Mouse (Mus musculus): ENCODE data around the gene Olfr430. TPM values are rescaled to one million over a fixed set of nuclear protein-coding genes. Genes with fewer than 3 reads are reported as not detected.
"Not testable (repeated sequence)": the region's sequence is repeated elsewhere in the genome, so short reads cannot be mapped to it uniquely, and the experiment has no call there.

Olfr430 gene
- not detected in 2 replicates for total RNA-seq (2014; rRNA removed; ENCODE audit: low replicate concordance)
- polyA plus RNA-seq (2015; fragmentation: Nextera tagmentation; extraction: Ambion mirVana) = not detected in 2 replicates

GRCm38 (mm10) chr1:174066305-174066704, at the start of gene Olfr430:
Olfr430 (plus strand) TSS chr1:174066605.
- H3K27ac ChIP-seq (ENCODE audit: low read depth) = no peak within 1 kb of the TSS
- H3K27me3 ChIP-seq (ENCODE audit: control insufficient read depth, insufficient read depth, low read length) = no peaks in the 10 kb centered on the region
- no peak for TF ChIP-seq EP300 (IDR thresholded peaks at IDR 0.05; ENCODE audit: low read depth)
- no peak for DNase-seq (ENCODE audit: low spot score)
- no peak within 1 kb of the TSS for H3K4me3 ChIP-seq (ENCODE audit: low read depth, low read length)
- no peaks in the 10 kb centered on the region for H3K36me3 ChIP-seq (replicated peaks; ENCODE audit: control insufficient read depth, insufficient read depth, low read length)
- H3K4me1 ChIP-seq (ENCODE audit: control insufficient read depth, insufficient read depth) = no peaks in the 10 kb centered on the region
- whole genome bisulfite sequencing = 85% methylated on average over 3 of the region's 3 CpGs
- H3K9ac ChIP-seq (replicated peaks; ENCODE audit: low read depth, low read length) = no peak within 1 kb of the TSS
- H3K9me3 ChIP-seq (replicated peaks; ENCODE audit: control insufficient read depth, low read length) = no peaks in the 10 kb centered on the region
- ATAC-seq (ENCODE audit: insufficient read depth, low read depth) = no peak
- no peak within 1 kb of the TSS for H3K4me2 ChIP-seq (ENCODE audit: low read depth, low read length)

GRCm38 (mm10) chr1:174031698-174032097, 34.7 kb upstream of the Olfr430 start, which contains the start of gene Ifi205:
Ifi205 (minus strand) TSS chr1:174031810.
- TF ChIP-seq CTCF (IDR thresholded peaks at IDR 0.05; ENCODE audit: low read depth) = no peak
- no peak for TF ChIP-seq EP300 (IDR thresholded peaks at IDR 0.05; ENCODE audit: low read depth)
- DNase-seq (ENCODE audit: low spot score) = no peak
- 27% methylated on average over 1 of the region's 1 CpGs for WGBS
- Histone ChIP-seq H3K27ac (ENCODE audit: low read depth) (no peak within 1 kb of the TSS), H3K4me2 (ENCODE audit: low read depth, low read length) (no peak within 1 kb of the TSS), H3K9me3 (replicated peaks; ENCODE audit: control insufficient read depth, low read length) (no peaks in the 10 kb centered on the region), H3K4me3 (ENCODE audit: low read depth, low read length) (no peak within 1 kb of the TSS), H3K27me3 (ENCODE audit: control insufficient read depth, insufficient read depth, low read length) (no peaks in the 10 kb centered on the region), H3K4me1 (ENCODE audit: control insufficient read depth, insufficient read depth) (no peaks in the 10 kb centered on the region), H3K9ac (replicated peaks; ENCODE audit: low read depth, low read length) (no peak within 1 kb of the TSS), H3K36me3 (replicated peaks; ENCODE audit: control insufficient read depth, insufficient read depth, low read length) (no peaks in the 10 kb centered on the region)
- no peak for ATAC-seq (ENCODE audit: insufficient read depth, low read depth)

- Histone ChIP-seq H3K27ac (ENCODE audit: low read depth) (no peak overlapping the region), H3K9me3 (replicated peaks; ENCODE audit: control insufficient read depth, low read length) (no peaks in the 10 kb centered on the region), H3K4me3 (ENCODE audit: low read depth, low read length) (no peak overlapping the region), H3K9ac (replicated peaks; ENCODE audit: low read depth, low read length) (no peak overlapping the region), H3K27me3 (ENCODE audit: control insufficient read depth, insufficient read depth, low read length) (no peaks in the 10 kb centered on the region), H3K4me1 (ENCODE audit: control insufficient read depth, insufficient read depth) (no peaks in the 10 kb centered on the region), H3K4me2 (ENCODE audit: low read depth, low read length) (no peak overlapping the region), H3K36me3 (replicated peaks; ENCODE audit: control insufficient read depth, insufficient read depth, low read length) (no peaks in the 10 kb centered on the region)
- 65% methylated on average over 4 of the region's 4 CpGs for WGBS
- DNase-seq (ENCODE audit: low spot score) (no peak), ATAC-seq (ENCODE audit: insufficient read depth, low read depth) (no peak)
- TF ChIP-seq CTCF (IDR thresholded peaks at IDR 0.05; ENCODE audit: low read depth) (no peak), EP300 (IDR thresholded peaks at IDR 0.05; ENCODE audit: low read depth) (no peak)
Observed at GRCm38 (mm10) chr1:174035841-174036240, 30.6 kb upstream of the Olfr430 start.

GRCm38 (mm10) chr1:174038480-174038879, 27.9 kb upstream of the Olfr430 start:
- H3K27me3 ChIP-seq (ENCODE audit: control insufficient read depth, insufficient read depth, low read length) = no peaks in the 10 kb centered on the region
- no peak overlapping the region for H3K9ac ChIP-seq (replicated peaks; ENCODE audit: low read depth, low read length)
- H3K4me1 ChIP-seq (ENCODE audit: control insufficient read depth, insufficient read depth) = no peaks in the 10 kb centered on the region
- no peak overlapping the region for H3K4me2 ChIP-seq (ENCODE audit: low read depth, low read length)
- TF ChIP-seq EP300 (IDR thresholded peaks at IDR 0.05; ENCODE audit: low read depth) (no peak), CTCF (IDR thresholded peaks at IDR 0.05; ENCODE audit: low read depth) (no peak)
- H3K36me3 ChIP-seq (replicated peaks; ENCODE audit: control insufficient read depth, insufficient read depth, low read length) = no peaks in the 10 kb centered on the region
- WGBS = 79% methylated on average over 3 of the region's 3 CpGs
- no peak overlapping the region for H3K27ac ChIP-seq (ENCODE audit: low read depth)
- H3K4me3 ChIP-seq (ENCODE audit: low read depth, low read length) = no peak overlapping the region
- DNase-seq (ENCODE audit: low spot score) (no peak), ATAC-seq (ENCODE audit: insufficient read depth, low read depth) (no peak)
- H3K9me3 ChIP-seq (replicated peaks; ENCODE audit: control insufficient read depth, low read length) = no peaks in the 10 kb centered on the region

- H3K36me3 ChIP-seq (replicated peaks; ENCODE audit: control insufficient read depth, insufficient read depth, low read length) = no peaks in the 10 kb centered on the region
- no peak for TF ChIP-seq EP300 (IDR thresholded peaks at IDR 0.05; ENCODE audit: low read depth)
- no peak for TF ChIP-seq CTCF (IDR thresholded peaks at IDR 0.05; ENCODE audit: low read depth)
- 55% methylated on average over 7 of the region's 7 CpGs for WGBS
Observed at GRCm38 (mm10) chr1:174040523-174041177, 25.8 kb upstream of the Olfr430 start, which contains the start of gene Olfr433. Olfr433 (plus strand) TSS chr1:174040705.

GRCm38 (mm10) chr1:174042091-174042884, 24.1 kb upstream of the Olfr430 start:
- H3K4me1 ChIP-seq (ENCODE audit: control insufficient read depth, insufficient read depth); ATAC-seq (ENCODE audit: insufficient read depth, low read depth); H3K4me2 ChIP-seq (ENCODE audit: low read depth, low read length); H3K9ac ChIP-seq (replicated peaks; ENCODE audit: low read depth, low read length); DNase-seq (ENCODE audit: low spot score); H3K27me3 ChIP-seq (ENCODE audit: control insufficient read depth, insufficient read depth, low read length); H3K36me3 ChIP-seq (replicated peaks; ENCODE audit: control insufficient read depth, insufficient read depth, low read length); H3K27ac ChIP-seq (ENCODE audit: low read depth); H3K9me3 ChIP-seq (replicated peaks; ENCODE audit: control insufficient read depth, low read length); H3K4me3 ChIP-seq (ENCODE audit: low read depth, low read length): not testable (repeated sequence)
- WGBS = 80% methylated on average over 12 of the region's 12 CpGs

More at GRCm38 (mm10) chr1:174040523-174041177, 25.8 kb upstream of the Olfr430 start, which contains the start of gene Olfr433:
- H3K4me2 ChIP-seq (ENCODE audit: low read depth, low read length) = no peak within 1 kb of the TSS
- no peak within 1 kb of the TSS for H3K4me3 ChIP-seq (ENCODE audit: low read depth, low read length)
- no peak within 1 kb of the TSS for H3K27ac ChIP-seq (ENCODE audit: low read depth)
- peak; percentile 64 for DNase-seq (ENCODE audit: low spot score)
- H3K27me3 ChIP-seq (ENCODE audit: control insufficient read depth, insufficient read depth, low read length) = no peaks in the 10 kb centered on the region
- no peak within 1 kb of the TSS for H3K9ac ChIP-seq (replicated peaks; ENCODE audit: low read depth, low read length)
- 0 out of 2 replicates have a peak, but pooled peaks have one; percentile 24 for ATAC-seq (ENCODE audit: insufficient read depth, low read depth)
- H3K4me1 ChIP-seq (ENCODE audit: control insufficient read depth, insufficient read depth) = no peaks in the 10 kb centered on the region
- no peaks in the 10 kb centered on the region for H3K9me3 ChIP-seq (replicated peaks; ENCODE audit: control insufficient read depth, low read length)

All from heart, postnatal 0 days (tissue).